ENCODE assay signal across 20 mouse cellular contexts in the genomic region with DNA sequence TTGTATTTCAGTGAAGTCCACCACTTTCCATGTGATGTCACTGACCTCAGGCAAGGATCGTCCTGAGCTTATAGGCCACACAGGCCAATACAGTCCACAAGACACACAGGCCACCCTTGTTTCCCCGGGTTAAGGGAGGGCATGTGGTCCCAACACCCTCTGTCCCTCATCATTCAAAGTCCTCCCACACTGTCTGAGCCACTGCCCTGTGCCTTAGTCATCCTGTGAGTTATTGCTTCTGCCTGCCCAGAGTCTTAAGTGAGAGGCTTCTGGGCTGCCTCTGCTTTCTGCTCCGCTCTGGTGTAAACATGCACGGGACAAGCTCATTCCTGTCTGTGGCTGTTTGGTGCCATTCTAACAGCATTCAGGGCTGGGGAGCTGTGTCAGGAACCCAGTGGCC. TPM values are rescaled to one million over a fixed set of nuclear protein-coding genes. Genes with fewer than 3 reads are reported as not detected.
A peak's percentile ranks its signal among the peaks of the same experiment; 100 is the strongest.
DNase-seq lines count a peak whose midpoint lies in the region; ATAC-seq lines count a peak whose summit lies in the region.
"Had no signal": no experiment of that assay in that cellular context is flagged by ENCODE, and none has a peak within 500 bp of the region (broad histone marks: within the 10 kb centered on the region; RNA-seq: fewer than 3 reads in every experiment).

No protein-coding gene starts in this region.

- WGBS in hindbrain, embryonic 10.5 days, result 80% methylated on average over 4 of the region's 4 CpGs
- WGBS in hindbrain, embryonic 12.5 days, result 70% methylated on average over 4 of the region's 4 CpGs

- H3K36me3 ChIP-seq in hindbrain, embryonic 10.5 days, result no peaks in the 10 kb centered on the region
- no peaks in the 10 kb centered on the region for H3K36me3 ChIP-seq in hindbrain, embryonic 12.5 days
- H3K36me3 ChIP-seq: embryonic facial prominence, embryonic 13.5 days; hindbrain, embryonic 13.5 days; neural tube, embryonic 13.5 days had no signal

- H3K9ac ChIP-seq in hindbrain, embryonic 12.5 days, result no peak overlapping the region
- H3K9ac ChIP-seq: embryonic facial prominence, embryonic 13.5 days; neural tube, embryonic 13.5 days had no signal

- H3K4me1 ChIP-seq in hindbrain, embryonic 10.5 days (replicated peaks), result peaks cover 35% of the 10 kb centered on the region
- H3K4me1 ChIP-seq in hindbrain, embryonic 12.5 days, result peaks cover 22% of the 10 kb centered on the region

- no peaks in the 10 kb centered on the region for H3K27me3 ChIP-seq in hindbrain, embryonic 10.5 days (ENCODE audit: insufficient read depth, poor library complexity, severe bottlenecking)
- H3K27me3 ChIP-seq in hindbrain, embryonic 12.5 days, result no peaks in the 10 kb centered on the region
- H3K27me3 ChIP-seq: embryonic facial prominence, embryonic 13.5 days; forebrain, embryonic 13.5 days; hindbrain, embryonic 13.5 days; neural tube, embryonic 13.5 days; Patski had no signal

- H3K4me3 ChIP-seq in hindbrain, embryonic 10.5 days, result no peak overlapping the region
- H3K4me3 ChIP-seq in hindbrain, embryonic 12.5 days, result no peak overlapping the region
- H3K4me3 ChIP-seq: embryonic facial prominence, embryonic 13.5 days; forebrain, embryonic 13.5 days; hindbrain, embryonic 13.5 days; neural tube, embryonic 13.5 days had no signal

- DNase-seq in adrenal gland, adult 2 months, result peak; percentile 75
- DNase-seq in adrenal gland, postnatal 4 days (ENCODE audit: low spot score in 2 of 2), result no peak
- no peak for DNase-seq in hindbrain, embryonic 10.5 days (ENCODE audit: low spot score)
- DNase-seq in Muller cell, postnatal 12 days (ENCODE audit: inconsistent ontology term), result peak; percentile 48
- DNase-seq in fibroblast of lung, adult 2 months (ENCODE audit: low read depth), result peak; percentile 71
- no peak for DNase-seq in kidney, postnatal 10 days
- no peak for DNase-seq in ovary, postnatal 10 days (ENCODE audit: low spot score)
- DNase-seq: gastrocnemius, postnatal 25 days; kidney, adult 11 months; lung, adult 2 months; lung, postnatal 36 days; right cerebral cortex, postnatal 25 days; thymus, postnatal 36 days had no signal

- 0 out of 2 replicates have a peak overlapping the region, but pooled peaks have one; percentile 5 for H3K27ac ChIP-seq in hindbrain, embryonic 10.5 days
- no peak overlapping the region for H3K27ac ChIP-seq in hindbrain, embryonic 12.5 days
- H3K27ac ChIP-seq: embryonic facial prominence, embryonic 13.5 days; forebrain, embryonic 13.5 days; hindbrain, embryonic 13.5 days; neural tube, embryonic 13.5 days had no signal

- H3K9me3 ChIP-seq in hindbrain, embryonic 10.5 days, result no peaks in the 10 kb centered on the region
- no peaks in the 10 kb centered on the region for H3K9me3 ChIP-seq in hindbrain, embryonic 12.5 days (replicated peaks)
- H3K9me3 ChIP-seq: embryonic facial prominence, embryonic 13.5 days; forebrain, embryonic 13.5 days; hindbrain, embryonic 13.5 days; neural tube, embryonic 13.5 days had no signal

- no peak for ATAC-seq in hindbrain, embryonic 12.5 days (ENCODE audit: low FRiP score)
- ATAC-seq: activated CD4-positive, CD25-positive, alpha-beta regulatory T cell, adult 4 months; forebrain, embryonic 13.5 days; Patski had no signal

- no peak overlapping the region for H3K4me2 ChIP-seq in hindbrain, embryonic 12.5 days (replicated peaks)
- H3K4me2 ChIP-seq: embryonic facial prominence, embryonic 13.5 days; forebrain, embryonic 13.5 days; hindbrain, embryonic 13.5 days; neural tube, embryonic 13.5 days had no signal

RNA-seq across cellular contexts. Expression of gene Nacc2, which starts 21.3 kb away (rescaled TPM):
- 10 to 100 TPM; 36.1 to 52.3 TPM for total RNA-seq in adrenal gland, adult 2 months (2021)
- polyA plus RNA-seq in adrenal gland, adult 2 months (2012; rRNA removed), result 69.8 and 94.3 TPM in 2 replicates
- 10 to 100 TPM; 24.8 to 27.0 TPM for total RNA-seq in adrenal gland, postnatal 4 days (2021)
- polyA plus RNA-seq in hindbrain, embryonic 10.5 days (2016; fragmentation: Nextera tagmentation; extraction: Ambion mirVana), result 6.2 and 8.4 TPM in 2 replicates
- 12.6 and 15.0 TPM in 2 replicates for polyA plus RNA-seq in hindbrain, embryonic 12.5 days (2016; fragmentation: Nextera tagmentation; extraction: Ambion mirVana)

Comparison
In these comparisons a context has a peak if more than half of its experiments do, and no peak if none do; other contexts are left out.
1. DNase-seq: peak in adrenal gland, adult 2 months (single experiment), Muller cell, postnatal 12 days (single experiment) and fibroblast of lung, adult 2 months (single experiment); none in adrenal gland, postnatal 4 days (0 of 2), hindbrain, embryonic 10.5 days (single experiment), kidney, postnatal 10 days (single experiment) and ovary, postnatal 10 days (single experiment).